Mouse (Mus musculus) lung, adult 2 months (tissue): ENCODE data around the gene Fam19a2.

Source experiments
- CTCF ChIP-seq: fragments of 200-500 bp; IDR thresholded peaks from 2 replicates; pipeline ENCODE4 v1.5.1; 2011; ENCODE audit warnings: mild to moderate bottlenecking, low read length, control low read depth; ENCODE audit not compliant: insufficient read depth
- POLR2A ChIP-seq: fragments of 200-500 bp; IDR thresholded peaks from 2 replicates; pipeline ENCODE4 v1.6.1; 2011; ENCODE audit warnings: low read depth, mild to moderate bottlenecking, control low read depth, low read length, borderline replicate concordance; ENCODE audit errors: extremely low read depth

DNA sequence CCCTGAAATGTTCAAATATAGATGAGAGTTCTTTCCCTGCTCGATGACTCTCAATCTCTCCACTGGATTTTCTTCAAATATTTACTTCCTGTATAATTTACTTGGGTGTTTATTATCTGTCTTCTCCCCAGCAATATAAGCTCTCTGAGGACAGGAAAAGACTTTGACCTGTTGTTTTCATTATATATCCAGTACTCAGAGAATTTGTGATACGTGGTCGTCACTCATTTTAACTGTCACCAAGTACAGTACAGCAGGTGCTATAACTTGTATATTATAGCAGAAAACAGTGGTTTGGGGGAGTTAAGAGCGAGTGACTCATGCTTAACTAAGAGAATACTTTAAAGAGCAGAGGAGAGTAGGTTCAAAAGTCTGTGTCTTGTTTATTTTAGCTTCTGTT, 438.8 kb downstream of the Fam19a2 start:
- TF ChIP-seq CTCF (no peak), POLR2A (no peak)
